Mouse (Mus musculus): ENCODE measurements at regions not wholly inside any gene's neighbourhood (a gene's known extent, or its start where the extent isn't known, plus 50 kb on each side); places are given as distances from the start of the nearest gene placed in this dataset.
A peak's percentile ranks its signal among the peaks of the same experiment; 100 is the strongest.

- DNase-seq (ENCODE audit: low spot score in 2 of 2), result no peak
Measured at GRCm38 (mm10) chr10:17075576-17075975, 647.4 kb upstream of the Cited2 start.

GRCm38 (mm10) chr10:17076186-17076585 lies 646.8 kb upstream of the Cited2 start:
- no peak for DNase-seq (ENCODE audit: low spot score in 2 of 2)

- no peak for DNase-seq (ENCODE audit: low spot score in 2 of 2)
Measured at GRCm38 (mm10) chr10:17077580-17077979, 645.4 kb upstream of the Cited2 start.

- DNase-seq (ENCODE audit: low spot score in 2 of 2), result no peak
Measured at GRCm38 (mm10) chr10:17080818-17081217, 642.2 kb upstream of the Cited2 start.

- DNase-seq (ENCODE audit: low spot score in 2 of 2), result no peak
Measured at GRCm38 (mm10) chr10:17082926-17083325, 640.1 kb upstream of the Cited2 start.

GRCm38 (mm10) chr10:17102065-17102464 lies 621.0 kb upstream of the Cited2 start:
- DNase-seq (ENCODE audit: low spot score in 2 of 2), result no peak

GRCm38 (mm10) chr10:17103416-17103815 lies 619.6 kb upstream of the Cited2 start:
- no peak for DNase-seq (ENCODE audit: low spot score in 2 of 2)

- DNase-seq (ENCODE audit: low spot score in 2 of 2), result no peak
Measured at GRCm38 (mm10) chr10:17106831-17107230, 616.2 kb upstream of the Cited2 start.

- DNase-seq (ENCODE audit: low spot score in 2 of 2), result no peak
Measured at GRCm38 (mm10) chr10:17111071-17111470, 611.9 kb upstream of the Cited2 start.

GRCm38 (mm10) chr10:17114805-17115204 lies 608.2 kb upstream of the Cited2 start:
- no peak for DNase-seq (ENCODE audit: low spot score in 2 of 2)

GRCm38 (mm10) chr10:17129391-17130163 lies 593.4 kb upstream of the Cited2 start:
- DNase-seq (ENCODE audit: low spot score in 2 of 2), result no peak

- DNase-seq (ENCODE audit: low spot score in 2 of 2), result no peak
Measured at GRCm38 (mm10) chr10:17130661-17131060, 592.4 kb upstream of the Cited2 start.

- DNase-seq (ENCODE audit: low spot score in 2 of 2), result no peak
Measured at GRCm38 (mm10) chr10:17131763-17132162, 591.3 kb upstream of the Cited2 start.

- no peak for DNase-seq (ENCODE audit: low spot score in 2 of 2)
Measured at GRCm38 (mm10) chr10:17175385-17175784, 547.6 kb upstream of the Cited2 start.

GRCm38 (mm10) chr10:17177054-17177453 lies 546.0 kb upstream of the Cited2 start:
- DNase-seq (ENCODE audit: low spot score in 2 of 2), result no peak

- DNase-seq (ENCODE audit: low spot score in 2 of 2), result no peak
Measured at GRCm38 (mm10) chr10:17177503-17178278, 545.3 kb upstream of the Cited2 start.

- DNase-seq (ENCODE audit: low spot score in 2 of 2), result no peak
Measured at GRCm38 (mm10) chr10:17178627-17179026, 544.4 kb upstream of the Cited2 start.

GRCm38 (mm10) chr10:17184418-17184817 lies 538.6 kb upstream of the Cited2 start:
- no peak for DNase-seq (ENCODE audit: low spot score in 2 of 2)

- DNase-seq (ENCODE audit: low spot score in 2 of 2), result no peak
Measured at GRCm38 (mm10) chr10:17196205-17196604, 526.8 kb upstream of the Cited2 start.

GRCm38 (mm10) chr10:17196636-17197035 lies 526.4 kb upstream of the Cited2 start:
- no peak for DNase-seq (ENCODE audit: low spot score in 2 of 2)

GRCm38 (mm10) chr10:17200524-17201426 lies 522.2 kb upstream of the Cited2 start:
- DNase-seq (ENCODE audit: low spot score in 2 of 2), result peak; percentile 15 to 62

GRCm38 (mm10) chr10:17201427-17201745 lies 521.6 kb upstream of the Cited2 start:
- DNase-seq (ENCODE audit: low spot score in 2 of 2), result no peak
